Mouse (Mus musculus) mammary gland, adult 2 months (tissue): Measurements from ENCODE around the gene Sar1a. TPM values are rescaled to one million over a fixed set of nuclear protein-coding genes. Genes with fewer than 3 reads are reported as not detected.

Experiments
- polyA plus RNA-seq: library from polyadenylated mRNA; depleted of rRNA; stranded (reverse); fragments of >200 nt; gene quantifications from 2 replicates; pipeline ENCODE4 v1.2.3, GENCODE M21; 2012; ENCODE audit warnings: low replicate concordance; rRNA removed

The Sar1a gene
- polyA plus RNA-seq, result 72.7 and 111 TPM in 2 replicates

DNA sequence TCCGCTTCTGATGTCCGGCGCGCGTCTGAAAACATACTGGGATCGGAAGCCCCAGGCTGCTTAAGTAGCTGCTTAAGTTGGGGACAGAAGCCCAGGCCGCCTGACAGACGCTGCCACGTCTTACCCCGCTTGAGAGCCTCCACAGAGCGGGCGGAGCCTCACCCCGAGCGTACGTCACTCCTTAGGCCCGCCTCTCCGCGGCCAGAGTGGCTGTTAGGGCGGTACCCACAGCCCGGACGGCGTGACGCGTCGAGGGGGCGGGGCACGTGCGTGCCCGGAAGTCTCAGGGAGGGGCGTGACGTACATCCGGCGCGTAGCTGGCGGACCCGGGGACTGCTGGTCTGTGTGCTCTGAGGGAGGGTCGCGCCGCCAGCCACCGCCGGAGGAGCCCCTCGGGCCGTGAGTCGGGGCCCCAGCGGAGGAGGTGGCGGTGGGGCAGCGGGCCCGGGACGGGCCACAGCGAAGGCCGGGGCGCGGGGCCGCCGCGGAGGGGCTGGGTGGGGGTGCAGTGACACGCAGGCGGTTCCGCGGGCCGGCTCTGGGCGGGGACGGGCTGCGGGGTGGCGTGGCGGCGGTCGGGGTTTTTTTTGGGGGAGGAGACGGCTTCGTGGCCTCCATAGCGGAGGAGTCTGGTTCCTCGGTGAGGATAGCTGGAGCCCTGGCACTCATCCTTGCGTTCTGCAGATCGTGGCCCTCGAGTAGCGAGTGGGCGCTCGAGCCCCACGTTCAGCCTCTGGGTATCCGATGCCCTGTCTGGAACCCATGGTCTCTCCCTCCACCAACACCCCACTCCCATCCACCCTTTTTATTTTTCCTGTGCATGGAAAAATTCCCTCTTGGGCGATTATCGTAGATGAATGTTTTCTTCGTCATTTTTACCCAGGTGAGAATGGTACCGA lies at the start of gene Sar1a:
Gene Sar1a, plus strand, starts transcription at position 285 of the 899 bp plus-strand sequence.

GRCm38 (mm10) chr10:61647790-61648736 lies 32.0 kb upstream of the Sar1a start, which contains the start of gene Ppa1:
Gene Ppa1 (plus strand): TSS chr10:61648552.

GRCm38 (mm10) chr10:61694870-61695670 lies 15.0 kb downstream of the Sar1a start, which contains the start of gene Tysnd1:
Gene Tysnd1 (plus strand): TSS chr10:61695514.

GRCm38 (mm10) chr10:61714771-61715461 lies 34.8 kb downstream of the Sar1a start, which contains the start of gene Aifm2:
Gene Aifm2 (plus strand): TSS chr10:61715263.

Other genes starting within 250 kb of the Sar1a start
- gene Eif4ebp2, start 227.6 kb upstream of the Sar1a start, polyA plus RNA-seq, result 161 and 181 TPM in 2 replicates
- 6.8 and 43.1 TPM in 2 replicates for gene Lrrc20, start 204.5 kb upstream of the Sar1a start, polyA plus RNA-seq
- 0.33 and 0.60 TPM in 2 replicates for gene Npffr1, start 84.8 kb upstream of the Sar1a start, polyA plus RNA-seq
- gene Ppa1, start 31.7 kb upstream of the Sar1a start, polyA plus RNA-seq, result 47.5 and 52.5 TPM in 2 replicates
- gene Tysnd1, start 15.2 kb downstream of the Sar1a start, polyA plus RNA-seq, result 68.9 and 156 TPM in 2 replicates
- gene Aifm2, start 35.0 kb downstream of the Sar1a start, polyA plus RNA-seq, result 84.3 and 117 TPM in 2 replicates
- 1.6 and 2.4 TPM in 2 replicates for gene H2afy2, start 103.8 kb downstream of the Sar1a start, polyA plus RNA-seq